Mouse (Mus musculus): Measurements from ENCODE around the gene Ap3d1. TPM values are rescaled to one million over a fixed set of nuclear protein-coding genes. Genes with fewer than 3 reads are reported as not detected.
A peak's percentile ranks its signal among the peaks of the same experiment; 100 is the strongest.

Ap3d1 gene
- total RNA-seq, 2 experiments from 2014 or later = 23.8 to 25.6 TPM

GRCm38 (mm10) chr10:80692249-80693165 is 49.6 kb downstream of the Ap3d1 start:
- intact Hi-C loops (cut with DNase I) = no loop called here
- DNase-seq = no peak

- intact Hi-C loops (cut with DNase I) = loop anchor here (2.0 to 5.0 kb wide), 3 partner anchors 77 to 121 kb away; no protein-coding TSS in a partner anchor
- DNase-seq = peak; percentile 62 to 73
Measured at GRCm38 (mm10) chr10:80687850-80688249, 54.2 kb downstream of the Ap3d1 start.

- intact Hi-C loops (cut with DNase I) = loop anchor here (5.0 kb wide), 2 partner anchors 104 to 119 kb away; no protein-coding TSS in a partner anchor
- no peak for DNase-seq
Measured at GRCm38 (mm10) chr10:80686617-80687016, 55.4 kb downstream of the Ap3d1 start.

- no peak for DNase-seq
- intact Hi-C loops (cut with DNase I) = loop anchor here (2.0 to 5.0 kb wide), 3 partner anchors 26 to 118 kb away; no protein-coding TSS in a partner anchor
Measured at GRCm38 (mm10) chr10:80684984-80685383, 57.1 kb downstream of the Ap3d1 start.

GRCm38 (mm10) chr10:80684214-80684613 is 57.9 kb downstream of the Ap3d1 start:
- peak; percentile 40 to 49 for DNase-seq
- intact Hi-C loops (cut with DNase I) = loop anchor here (2.0 kb wide), 1 partner anchor 25 kb away; no protein-coding TSS in a partner anchor

GRCm38 (mm10) chr10:80683647-80684046 is 58.4 kb downstream of the Ap3d1 start:
- intact Hi-C loops (cut with DNase I) = loop anchor here (2.0 kb wide), 1 partner anchor 25 kb away; no protein-coding TSS in a partner anchor

GRCm38 (mm10) chr10:80682003-80682402 is 60.1 kb downstream of the Ap3d1 start:
- DNase-seq = no peak
- intact Hi-C loops (cut with DNase I) = no loop called here

More at GRCm38 (mm10) chr10:80683647-80684046, 58.4 kb downstream of the Ap3d1 start:
- no peak for DNase-seq

GRCm38 (mm10) chr10:80680260-80680696 is 61.8 kb downstream of the Ap3d1 start:
- DNase-seq = no peak
- intact Hi-C loops (cut with DNase I) = no loop called here

GRCm38 (mm10) chr10:80679556-80680259 is 62.4 kb downstream of the Ap3d1 start:
- intact Hi-C loops (cut with DNase I) = no loop called here

GRCm38 (mm10) chr10:80678601-80679377 is 63.3 kb downstream of the Ap3d1 start:
- no peak for DNase-seq
- intact Hi-C loops (cut with DNase I) = no loop called here

More at GRCm38 (mm10) chr10:80679556-80680259, 62.4 kb downstream of the Ap3d1 start:
- peak in 1 of 2 experiments; percentile 44 for DNase-seq

GRCm38 (mm10) chr10:80677942-80678436 is 64.1 kb downstream of the Ap3d1 start, which contains the start of gene Mknk2:
TSS of gene Mknk2 (minus strand) at chr10:80678112.
- intact Hi-C loops (cut with DNase I) = no loop called here
- peak; percentile 85 to 89 for DNase-seq

GRCm38 (mm10) chr10:80677128-80677875 is 64.8 kb downstream of the Ap3d1 start:
- intact Hi-C loops (cut with DNase I) = no loop called here
- no peak for DNase-seq

- intact Hi-C loops (cut with DNase I) = no loop called here
Measured at GRCm38 (mm10) chr10:80676198-80676928, 65.7 kb downstream of the Ap3d1 start.

GRCm38 (mm10) chr10:80675405-80676197 is 66.5 kb downstream of the Ap3d1 start:
- DNase-seq = no peak
- intact Hi-C loops (cut with DNase I) = no loop called here

More at GRCm38 (mm10) chr10:80676198-80676928, 65.7 kb downstream of the Ap3d1 start:
- DNase-seq = peak; percentile 99 to 100

- intact Hi-C loops (cut with DNase I) = no loop called here
- DNase-seq = no peak
Measured at GRCm38 (mm10) chr10:80674851-80675404, 67.1 kb downstream of the Ap3d1 start.

GRCm38 (mm10) chr10:80674161-80674711 is 67.8 kb downstream of the Ap3d1 start:
- peak in 1 of 2 experiments; percentile 63 for DNase-seq
- intact Hi-C loops (cut with DNase I) = no loop called here

- intact Hi-C loops (cut with DNase I) = no loop called here
- no peak for DNase-seq
Measured at GRCm38 (mm10) chr10:80673690-80674089, 68.4 kb downstream of the Ap3d1 start.

Measured in gastrocnemius, postnatal 36 days (tissue).